Mouse (Mus musculus) subcutaneous adipose tissue, adult 2 months (tissue): Measurements from ENCODE around the gene Slc6a3. TPM values are rescaled to one million over a fixed set of nuclear protein-coding genes. Genes with fewer than 3 reads are reported as not detected.

Experiments
- polyA plus RNA-seq: library from polyadenylated mRNA; depleted of rRNA; stranded (reverse); fragments of >200 nt; gene quantifications from 2 replicates; pipeline ENCODE4 v1.2.3, GENCODE M21; 2012; ENCODE audit warnings: low replicate concordance; rRNA removed

Gene Slc6a3
- polyA plus RNA-seq = not detected in 2 replicates

DNA sequence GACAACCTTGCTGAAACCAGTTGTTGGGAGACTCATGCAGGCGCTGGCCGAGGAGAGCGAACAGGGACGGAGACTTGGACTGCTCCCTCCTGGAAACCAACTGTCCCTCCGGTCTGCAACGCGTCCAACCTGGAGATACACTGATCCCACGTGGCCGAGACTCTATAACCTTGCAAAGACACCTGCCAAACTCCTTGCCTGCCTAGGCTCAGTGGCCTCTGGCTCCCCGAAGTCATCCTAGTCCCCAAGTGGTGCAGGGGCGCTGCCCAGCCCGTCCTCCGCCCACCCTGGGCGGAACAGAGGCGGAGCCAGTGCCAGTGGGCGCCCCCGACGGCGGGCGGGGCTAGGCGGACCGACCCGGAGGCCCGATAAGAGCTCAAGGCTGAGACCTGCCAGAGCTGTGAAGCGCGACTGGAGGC, at the start of gene Slc6a3:
Slc6a3 (plus strand) TSS at position 345 of the 419 bp plus-strand sequence.

DNA sequence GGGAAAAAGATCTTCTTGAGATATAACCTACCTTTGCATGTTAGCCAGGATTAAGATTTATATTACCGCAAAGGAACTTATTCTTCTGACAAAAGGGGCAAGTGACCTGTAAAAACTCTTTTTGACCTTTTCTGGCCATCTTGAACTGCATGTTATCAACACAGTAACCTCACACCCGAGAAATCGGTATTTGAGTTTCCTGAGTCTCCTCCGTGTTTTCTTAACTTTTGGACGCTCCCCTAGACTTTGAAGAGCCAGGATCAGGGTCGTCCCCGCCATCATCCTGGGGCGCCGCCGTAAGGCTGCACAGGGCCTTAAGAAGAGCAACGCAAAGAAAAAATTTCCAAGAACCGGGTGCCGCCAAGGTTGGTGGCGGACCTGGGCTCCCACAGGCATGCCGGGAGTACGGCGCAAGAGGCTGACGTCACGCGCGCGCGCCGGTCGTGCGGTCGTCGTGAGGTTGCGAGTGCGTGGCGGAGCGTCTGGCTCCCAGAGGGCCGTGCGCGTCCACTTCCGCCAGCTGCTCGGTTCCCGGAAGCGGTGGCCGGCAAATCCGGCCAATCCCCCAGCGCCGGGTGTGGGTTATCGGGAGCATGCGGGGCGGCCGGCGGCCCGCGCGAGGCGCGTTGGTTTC, 67.1 kb downstream of the Slc6a3 start, which contains the start of gene Clptm1l:
Clptm1l (plus strand) TSS at position 485 of the 634 bp plus-strand sequence.

GRCm38 (mm10) chr13:73626745-73627549, 90.4 kb downstream of the Slc6a3 start, which contains the start of gene Tert:
Gene Tert, plus strand, starts transcription at chr13:73626911.

Other genes starting within 250 kb of the Slc6a3 start
- gene Mrpl36, start 208.2 kb upstream of the Slc6a3 start, polyA plus RNA-seq = 83.0 and 108 TPM in 2 replicates
- 76.6 and 86.7 TPM in 2 replicates for gene Ndufs6, start 208.2 kb upstream of the Slc6a3 start, polyA plus RNA-seq
- gene Lpcat1, start 69.5 kb upstream of the Slc6a3 start, polyA plus RNA-seq = 19.3 and 41.5 TPM in 2 replicates
- 189 and 197 TPM in 2 replicates for gene Clptm1l, start 67.3 kb downstream of the Slc6a3 start, polyA plus RNA-seq
- 2.3 and 12.4 TPM in 2 replicates for gene Tert, start 90.2 kb downstream of the Slc6a3 start, polyA plus RNA-seq
- gene Slc6a18, start 141.3 kb downstream of the Slc6a3 start, polyA plus RNA-seq = not detected in 2 replicates
- gene Slc6a19, start 168.1 kb downstream of the Slc6a3 start, polyA plus RNA-seq = 0.12 and 0.19 TPM in 2 replicates
- 59.6 and 68.2 TPM in 2 replicates for gene Slc12a7, start 196.3 kb downstream of the Slc6a3 start, polyA plus RNA-seq